Mouse (Mus musculus) cerebellum, adult 8-10 months (tissue): ENCODE results near the gene Slc28a3.

Experiments
- DNase-seq: peaks from one replicate; pipeline ENCODE4 v3.0.0; 2022

Slc28a3 gene

DNA sequence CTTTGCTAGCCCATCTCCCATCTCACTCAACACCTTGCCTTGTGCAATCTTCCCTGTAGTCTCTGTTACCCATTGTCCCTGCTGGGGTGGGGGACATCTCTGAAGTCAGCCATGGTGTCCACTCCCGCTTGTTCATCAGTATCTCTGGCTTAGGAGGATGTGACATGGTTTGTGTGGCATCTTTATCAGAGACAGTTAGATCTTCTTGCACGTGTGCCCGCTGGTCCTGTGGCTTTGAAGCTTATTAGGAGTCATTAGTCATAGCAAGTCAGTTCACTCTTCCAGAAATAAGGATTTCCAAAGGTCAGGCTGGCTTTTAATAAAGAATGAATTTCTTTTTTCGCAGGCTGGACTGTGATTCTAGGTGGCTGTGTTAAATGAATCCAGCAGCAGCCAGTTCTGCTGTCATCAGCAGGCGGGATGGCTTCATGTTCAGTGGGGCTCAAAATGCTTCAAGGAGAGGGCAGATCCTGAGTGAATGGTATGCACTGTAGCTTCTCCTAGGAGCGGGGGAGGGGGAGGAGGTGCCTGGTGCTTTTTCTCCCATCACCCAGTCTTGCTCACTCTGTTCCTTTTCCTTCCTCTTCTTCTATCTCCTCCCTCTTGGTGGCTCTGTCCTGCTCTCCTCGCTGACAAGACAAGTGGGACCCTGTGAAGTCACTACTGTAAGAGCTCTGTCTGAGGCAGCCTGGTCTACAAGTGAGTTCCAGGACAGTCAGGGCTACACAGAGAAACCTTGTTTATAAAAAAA, 89.9 kb downstream of the Slc28a3 start:
- DNase-seq: no peak

DNA sequence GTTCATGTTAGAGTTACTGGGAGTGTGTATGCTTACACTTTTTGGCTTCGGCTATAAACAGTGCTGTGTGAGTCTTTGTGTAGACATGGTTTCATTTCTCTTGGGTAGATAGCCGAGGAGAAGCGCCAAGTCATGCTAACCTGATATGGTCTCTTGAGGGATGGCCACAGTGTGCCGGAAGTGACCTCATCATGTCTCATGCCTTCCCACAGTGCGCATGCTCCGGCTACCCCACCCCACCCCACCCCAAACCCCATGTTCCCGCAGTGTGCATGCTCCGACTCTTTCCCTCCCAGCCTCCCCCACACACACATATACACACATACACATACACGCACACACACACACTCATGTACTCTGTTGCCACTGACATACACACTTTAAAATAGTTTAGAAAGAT, 90.6 kb downstream of the Slc28a3 start:
- DNase-seq: no peak

DNA sequence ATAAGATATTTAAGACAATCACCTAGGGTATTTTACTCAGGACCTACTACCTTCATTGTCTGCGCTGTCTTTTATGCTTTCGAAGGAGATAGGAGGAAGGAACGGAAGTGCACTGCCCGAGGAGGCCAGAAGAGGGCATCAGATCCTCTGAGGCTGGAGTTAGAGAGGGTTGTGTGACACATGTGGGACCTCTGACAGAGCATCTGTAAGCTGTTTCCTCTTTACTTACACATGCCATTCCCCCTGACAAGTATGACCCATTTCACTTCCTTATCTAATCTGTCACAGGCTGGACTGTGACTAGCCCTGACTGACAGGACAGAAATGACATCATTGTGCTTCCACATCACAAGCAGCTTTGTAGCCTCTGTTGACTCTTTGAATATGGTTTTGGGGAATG, 94.4 kb downstream of the Slc28a3 start:
- no peak for DNase-seq

DNA sequence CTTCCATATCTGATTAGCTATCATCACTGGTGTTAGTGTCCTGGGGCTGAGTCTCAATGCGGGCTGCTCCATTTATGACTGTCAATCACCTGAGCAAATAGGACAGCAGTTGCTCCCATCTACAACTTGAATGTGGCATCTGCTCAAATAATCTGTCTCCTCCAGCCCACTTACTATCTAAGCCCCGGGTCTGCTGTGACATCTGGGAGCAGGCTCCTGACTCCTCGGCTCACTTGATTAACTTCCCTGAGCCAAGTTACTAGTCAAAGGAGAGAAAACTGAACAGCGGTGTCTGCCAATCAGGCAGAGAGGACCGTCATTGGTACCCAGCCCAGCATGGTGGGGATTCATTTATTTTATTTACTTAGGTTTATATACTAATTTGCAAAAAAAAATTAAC, 95.0 kb downstream of the Slc28a3 start:
- no peak for DNase-seq

DNA sequence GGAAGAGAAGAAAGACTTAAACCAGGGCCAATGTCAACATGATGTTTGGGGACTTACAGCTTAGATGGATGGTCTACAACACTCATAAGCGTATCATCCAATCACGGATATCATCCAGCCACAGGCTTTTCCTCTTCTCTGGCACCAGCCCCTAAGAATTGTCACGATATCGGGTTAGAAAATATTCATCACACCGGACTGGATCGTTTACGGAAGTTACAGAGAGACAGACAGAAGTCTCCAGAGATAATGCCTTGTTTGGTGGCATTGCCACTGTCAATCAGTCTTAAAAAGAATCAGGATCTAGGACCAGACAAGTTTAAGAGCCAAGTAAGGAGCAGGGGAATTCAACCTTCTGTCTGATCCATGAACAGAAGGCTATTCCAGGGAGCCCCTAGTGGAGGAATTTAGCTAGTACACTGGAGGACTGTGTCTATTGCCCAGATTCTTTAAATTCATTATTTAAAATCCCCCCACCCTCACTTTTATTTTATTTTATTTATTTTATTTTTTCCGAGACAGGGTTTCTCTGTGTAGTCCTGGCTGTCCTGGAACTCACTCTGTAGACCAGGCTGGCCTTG, 96.4 kb downstream of the Slc28a3 start:
- DNase-seq: no peak

DNA sequence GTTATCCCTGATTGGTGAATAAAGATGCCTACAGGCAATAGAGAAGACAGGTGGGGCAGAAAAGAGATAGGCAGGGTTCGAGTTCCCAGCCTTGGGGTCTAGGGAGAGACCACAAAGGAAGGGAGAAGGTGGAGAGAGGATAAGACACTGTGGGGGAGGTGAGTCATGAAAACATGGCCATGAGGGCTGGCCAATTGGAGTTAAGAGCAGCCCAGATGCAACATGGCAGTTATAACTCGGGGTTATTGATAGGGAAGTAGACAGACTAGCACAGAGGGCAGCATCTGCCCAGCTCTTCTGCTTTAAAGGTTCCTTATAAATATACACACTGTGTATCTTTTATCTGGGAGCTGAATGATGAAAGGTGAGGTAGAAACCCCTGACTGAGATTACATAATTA, 98.8 kb downstream of the Slc28a3 start:
- no peak for DNase-seq

DNA sequence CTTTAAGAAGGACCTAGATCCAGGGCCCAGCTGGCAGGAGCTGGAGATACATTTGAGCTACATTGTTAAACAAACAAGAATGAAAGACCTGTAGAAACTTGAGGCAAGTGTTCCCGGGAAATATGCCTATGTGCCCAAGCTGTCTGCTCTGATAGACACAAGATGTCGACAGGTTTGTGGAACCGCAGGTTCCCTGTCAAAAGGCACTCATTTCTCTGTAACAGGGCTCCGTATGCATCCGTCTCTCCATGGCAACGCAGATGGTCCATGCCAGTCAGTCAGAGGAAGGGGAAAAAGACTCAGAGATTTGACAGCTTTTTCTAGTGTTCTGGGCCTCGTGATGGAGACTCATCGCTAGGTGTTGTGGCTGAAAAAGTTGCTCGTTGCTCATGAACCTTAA, 99.4 kb downstream of the Slc28a3 start:
- DNase-seq: no peak

DNA sequence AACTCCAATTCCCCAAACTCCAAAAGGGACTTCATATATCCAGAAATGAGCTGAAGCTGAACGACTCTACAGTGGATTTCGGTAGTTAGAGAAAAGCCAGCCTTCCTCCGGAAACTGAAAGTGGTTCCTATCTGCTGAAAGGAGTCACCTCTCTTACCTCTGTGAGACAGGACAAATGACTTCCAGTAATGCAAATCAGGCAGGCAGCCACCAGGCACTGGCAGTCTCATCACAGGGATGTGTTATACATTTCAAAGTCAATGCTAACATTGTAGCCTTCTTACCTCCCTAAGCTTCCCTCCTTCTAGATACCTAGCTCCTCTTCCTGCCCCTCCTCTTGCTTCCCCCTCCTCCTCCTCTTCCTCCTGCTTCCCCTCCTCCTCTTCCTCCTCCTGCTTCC, 101.4 kb downstream of the Slc28a3 start:
- DNase-seq: no peak

DNA sequence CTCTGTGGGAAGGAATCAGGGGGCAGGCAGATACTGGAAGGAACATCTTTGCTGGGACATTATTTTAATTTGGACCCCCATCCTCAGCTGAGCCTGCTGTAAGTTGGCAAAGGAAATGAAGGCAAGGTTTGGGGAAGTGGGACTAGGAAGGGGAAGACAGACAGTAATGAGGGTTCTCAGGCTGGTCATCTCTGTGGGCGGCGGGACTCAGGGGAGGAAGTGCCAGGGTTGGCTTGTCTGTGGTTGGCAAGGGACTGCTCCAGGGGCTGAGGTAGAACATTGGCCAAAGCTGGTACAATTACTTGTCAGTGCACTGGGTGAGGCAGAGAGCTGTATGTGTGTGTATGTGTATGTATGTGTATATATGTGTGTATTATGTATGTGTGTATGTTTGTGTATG, 107.1 kb downstream of the Slc28a3 start:
- no peak for DNase-seq

DNA sequence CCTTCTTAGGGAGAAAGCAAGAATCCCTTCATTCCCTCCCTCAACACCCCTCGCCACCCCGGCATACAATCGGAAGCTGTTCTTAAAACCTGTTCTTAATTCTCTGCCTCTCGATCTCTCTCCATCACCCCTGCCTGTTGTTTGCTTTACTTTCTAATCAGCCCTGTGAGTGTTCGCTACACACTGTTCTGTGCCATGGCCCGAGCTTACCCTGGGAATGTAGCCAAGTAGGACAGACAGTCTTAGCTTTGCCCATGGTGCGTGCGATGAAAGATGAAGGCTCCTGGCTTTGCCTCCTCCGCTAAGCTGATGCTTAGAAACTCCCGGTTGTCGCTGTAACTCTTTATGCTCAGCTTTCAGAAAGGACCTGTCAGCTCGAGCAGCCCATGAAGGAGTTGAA, 112.9 kb downstream of the Slc28a3 start:
- DNase-seq: no peak
